Mouse (Mus musculus) lung, postnatal 25 days (tissue): ENCODE measurements around the gene Htatip2.

Source experiments
- DNase-seq: peaks from one replicate; pipeline ENCODE4 v3.0.0; 2022; ENCODE audit warnings: low spot score

Htatip2 gene

DNA sequence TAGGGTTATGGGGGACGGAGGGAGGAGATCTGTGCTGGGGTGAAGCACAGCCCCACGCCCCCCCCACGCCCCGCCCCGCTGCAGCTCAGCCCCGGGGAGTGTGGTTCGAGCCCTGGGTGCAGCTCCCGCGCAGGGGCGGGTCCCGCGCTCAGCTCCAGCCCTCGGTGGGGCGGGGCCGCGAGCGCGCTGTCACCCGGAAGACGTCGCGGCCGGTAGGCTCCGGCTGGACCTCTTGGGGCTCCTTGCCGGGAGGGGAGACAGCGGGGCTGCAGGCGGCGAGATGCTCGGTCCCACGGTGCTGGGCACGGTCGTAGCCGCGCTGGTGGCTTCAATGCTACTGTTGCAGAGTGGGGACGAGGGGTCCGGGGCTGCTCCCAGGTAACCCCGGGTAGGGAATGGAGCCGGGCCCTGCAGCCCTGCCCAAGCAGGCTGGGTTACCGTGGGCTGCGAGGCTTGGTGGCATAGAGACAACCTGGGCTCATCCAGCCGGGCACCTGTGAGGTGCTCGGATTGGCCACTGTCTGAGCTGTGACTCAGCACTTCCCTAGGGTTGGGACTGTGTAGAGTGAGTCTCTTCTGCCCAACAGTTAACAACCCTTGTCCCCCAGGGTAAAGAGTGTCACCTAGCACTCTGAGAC, at the start of gene Htatip2:
Gene Htatip2 (plus strand): TSS at position 182 of the 638 bp plus-strand sequence.
- DNase-seq: peak; percentile 46

DNA sequence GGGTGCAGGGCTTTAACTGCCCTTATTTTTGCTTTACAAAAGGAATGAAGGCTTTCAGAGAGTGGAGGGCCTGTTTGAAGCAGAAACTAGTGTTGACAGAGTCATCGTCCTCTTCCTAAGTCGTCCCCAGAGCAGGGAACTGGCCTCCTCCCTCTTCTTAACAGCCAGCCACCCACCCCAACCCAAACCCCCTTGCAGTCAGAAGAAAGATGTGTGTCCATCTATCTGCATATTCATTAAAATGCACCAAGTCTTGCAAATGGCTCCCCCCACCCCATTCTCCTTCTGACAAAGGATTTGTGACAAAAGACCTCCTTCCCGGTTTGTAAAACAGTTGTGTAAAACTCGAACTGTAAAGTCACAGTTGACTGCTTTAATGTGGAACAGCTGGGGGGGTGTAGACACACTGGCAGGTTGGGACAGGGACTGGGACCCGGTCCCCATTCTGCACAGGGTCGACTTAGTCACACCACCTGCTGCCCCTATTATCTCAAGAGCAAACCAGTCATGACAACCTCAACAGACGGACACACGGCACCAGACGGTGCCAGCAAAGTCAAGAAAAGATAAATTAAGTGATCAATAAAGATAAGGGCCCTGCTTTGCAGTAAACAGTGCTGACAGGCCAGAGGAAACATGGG, 49.4 kb upstream of the Htatip2 start:
- no peak for DNase-seq

DNA sequence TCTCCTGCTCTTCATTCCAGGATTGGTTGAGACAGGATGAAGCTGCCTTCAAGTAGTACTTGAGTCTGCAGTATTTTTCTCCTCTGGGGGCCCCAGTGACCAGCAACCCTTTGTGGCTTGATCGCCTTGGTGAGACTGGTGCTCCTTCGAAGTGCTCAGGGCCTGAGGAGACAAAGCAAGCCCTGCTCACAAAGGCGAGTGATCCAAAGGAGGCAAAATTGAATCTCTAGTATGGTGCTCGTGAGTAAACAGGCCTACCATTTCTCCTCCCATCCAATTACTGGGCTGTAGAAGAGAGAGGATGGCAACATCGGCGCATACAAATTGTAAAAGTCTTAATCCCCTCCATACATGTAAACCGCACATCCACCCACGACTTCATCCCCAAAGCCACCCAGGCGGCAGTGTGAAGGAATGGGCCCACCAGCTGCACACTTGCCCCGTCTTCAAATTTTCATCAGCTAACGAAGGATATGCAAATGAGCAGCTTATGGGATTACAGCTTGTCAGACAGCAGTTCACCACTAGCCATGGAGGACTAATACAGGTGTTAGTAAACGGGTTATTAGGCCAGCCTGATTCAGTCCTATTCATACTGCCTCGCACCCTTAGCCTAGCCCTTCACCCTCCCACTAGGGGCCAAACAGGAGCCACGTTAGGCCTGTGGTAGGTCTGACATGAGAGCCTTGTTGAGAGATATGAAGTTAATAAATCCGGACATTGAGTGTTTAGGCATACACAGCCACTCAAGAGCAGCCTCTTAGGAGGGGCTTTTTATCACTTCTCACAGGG, 40.8 kb upstream of the Htatip2 start:
- DNase-seq: no peak

DNA sequence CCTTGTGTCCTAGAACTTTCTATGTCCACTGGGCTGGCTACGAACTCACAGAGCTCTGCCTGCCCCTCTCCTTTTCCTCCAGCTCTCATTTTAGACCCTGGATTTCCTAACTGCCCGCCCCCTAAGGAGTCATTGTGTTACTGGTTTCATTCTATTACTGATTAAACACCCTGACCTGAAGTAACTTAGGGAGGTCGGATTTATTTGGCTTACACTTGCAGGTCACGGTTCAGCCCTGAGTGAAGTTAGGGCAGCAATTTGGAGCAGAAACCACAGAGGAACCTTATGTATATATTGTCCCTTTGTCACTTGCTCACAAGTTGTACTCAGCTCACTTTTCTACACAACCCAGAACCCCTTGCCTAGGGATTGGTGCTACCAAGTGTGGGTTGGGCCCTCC, 24.6 kb upstream of the Htatip2 start:
- DNase-seq: no peak

DNA sequence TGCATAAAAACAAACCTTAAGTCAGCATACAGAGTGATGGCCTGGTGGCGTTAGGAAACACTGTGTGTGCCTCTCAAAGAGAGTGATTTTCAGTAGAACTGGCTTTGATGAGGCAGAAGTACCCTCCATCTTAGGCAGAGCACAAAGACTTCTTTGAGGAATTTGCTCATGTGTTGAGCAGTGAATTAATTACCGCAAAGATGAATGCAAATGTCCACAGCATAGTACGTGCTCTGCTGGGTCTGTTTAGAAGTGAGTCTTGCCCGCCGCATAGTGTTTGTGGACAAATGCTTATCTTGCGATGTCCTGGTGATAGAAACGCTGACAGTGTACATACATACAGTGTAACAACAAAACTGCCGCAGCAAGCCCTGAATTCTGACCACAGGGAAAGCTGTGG, 19.5 kb upstream of the Htatip2 start:
- DNase-seq: no peak

DNA sequence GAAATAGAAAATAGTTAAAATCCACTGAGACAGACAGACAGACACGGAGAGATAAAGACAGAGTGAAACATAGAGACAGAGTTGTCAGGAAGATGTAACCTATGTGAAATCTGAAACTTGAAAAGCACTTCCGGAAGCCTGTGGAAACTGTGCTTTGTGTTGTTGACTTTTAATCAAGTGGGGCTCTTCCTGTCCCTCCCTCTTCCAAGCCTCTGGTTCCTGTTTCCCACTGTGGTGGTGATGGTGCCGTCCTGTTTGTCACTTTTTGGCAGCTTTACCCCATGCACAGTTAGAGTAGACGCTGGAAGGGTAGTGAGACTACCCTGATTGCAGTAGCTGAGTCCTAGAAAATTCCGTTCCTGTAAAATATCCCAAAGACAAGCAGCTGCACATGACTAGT, 17.4 kb upstream of the Htatip2 start:
- peak; percentile 14 for DNase-seq

DNA sequence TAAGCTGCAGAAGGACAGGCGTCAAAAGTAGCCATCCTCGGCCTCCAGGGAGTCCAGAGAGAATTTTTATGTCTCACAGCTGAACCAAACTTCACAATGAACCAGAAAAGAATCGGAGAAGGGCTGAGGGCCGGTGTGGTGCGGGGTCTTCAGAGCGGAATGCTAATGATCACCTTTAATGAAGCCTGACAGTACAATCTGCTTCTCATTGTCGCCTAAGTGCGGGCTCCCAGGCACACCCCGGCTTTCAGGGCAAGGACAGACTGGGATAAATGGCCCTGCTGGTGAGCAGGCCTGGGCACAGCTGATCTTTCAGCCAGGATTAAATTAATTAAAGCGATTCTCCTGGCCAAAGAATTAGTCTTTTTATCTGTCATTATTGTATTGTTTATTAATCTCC, 17.0 kb upstream of the Htatip2 start:
- DNase-seq: no peak

DNA sequence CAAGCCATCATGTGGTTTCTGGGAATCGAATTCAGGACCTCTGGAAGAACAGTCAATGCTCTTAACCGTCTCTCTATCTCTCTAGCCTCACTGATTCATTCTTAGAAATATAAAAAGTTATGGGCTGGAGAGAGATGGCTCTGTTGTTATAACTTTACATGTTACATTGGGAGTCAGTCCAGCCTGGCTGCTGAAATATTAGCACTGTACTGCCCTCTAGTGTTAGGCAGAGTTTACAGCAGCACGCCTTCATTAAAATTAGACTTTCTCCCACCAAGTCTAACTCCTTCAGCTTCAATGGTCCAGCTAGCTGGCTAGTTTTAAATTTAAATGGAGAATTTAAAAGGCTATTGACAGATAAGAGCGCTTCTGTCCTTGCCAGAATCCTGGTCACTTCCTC, 7.8 kb upstream of the Htatip2 start:
- DNase-seq: peak; percentile 46

DNA sequence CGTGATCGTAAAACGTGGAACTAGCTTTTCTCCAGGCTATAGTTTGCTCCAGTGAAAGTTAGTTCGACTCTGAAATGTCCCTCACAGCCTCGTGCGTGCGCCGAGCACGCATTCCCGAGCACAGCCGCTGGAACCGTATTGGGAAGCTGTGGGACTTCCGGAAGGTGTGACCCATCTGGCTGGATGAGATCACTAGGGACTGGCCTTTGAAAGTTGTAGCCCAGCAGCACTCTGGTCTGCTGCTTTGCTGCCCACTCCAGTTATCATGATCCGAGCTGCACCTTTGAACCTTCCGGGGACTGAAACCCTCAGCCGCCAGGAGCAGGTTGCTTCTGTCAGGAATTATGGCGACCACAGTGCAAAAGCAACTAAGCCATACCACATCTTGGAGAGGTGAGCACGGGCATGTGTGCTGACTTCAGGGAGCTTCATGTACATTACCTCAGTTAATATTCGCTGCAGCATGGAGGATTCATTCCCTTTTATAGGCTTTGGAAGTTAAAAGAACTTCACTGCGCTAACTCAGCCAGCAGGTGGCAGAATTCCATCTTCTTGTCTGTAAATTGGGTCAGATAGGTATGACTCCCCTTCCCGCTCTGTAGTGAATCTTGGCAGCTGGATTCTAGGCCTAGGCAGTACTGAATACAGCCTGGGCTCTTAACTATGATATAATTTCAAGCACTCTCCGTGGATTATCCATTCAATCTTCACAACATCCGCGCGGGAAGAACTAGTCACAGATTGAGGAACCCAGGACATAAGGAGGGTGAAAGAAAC, 6.0 kb upstream of the Htatip2 start:
- peak; percentile 32 for DNase-seq

DNA sequence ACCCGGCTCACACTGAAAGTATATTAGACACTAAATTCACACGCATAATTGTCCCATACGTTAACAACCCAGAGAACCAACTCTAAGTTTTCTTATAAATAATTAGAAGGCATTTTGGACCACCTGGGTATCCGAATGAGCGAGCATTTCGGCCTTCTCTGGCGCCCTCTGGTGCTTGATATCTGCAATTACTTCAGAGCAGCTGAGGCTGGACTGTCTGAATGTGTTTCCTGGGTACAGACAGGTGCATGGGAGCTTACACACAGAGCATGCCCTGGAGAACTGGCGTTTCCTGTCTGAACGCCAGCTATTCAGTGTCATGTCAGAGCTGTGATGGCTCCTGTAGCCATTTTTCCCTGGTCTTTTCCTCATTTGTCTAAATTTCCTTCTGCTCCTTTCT, 4.1 kb upstream of the Htatip2 start:
- DNase-seq: peak; percentile 60

DNA sequence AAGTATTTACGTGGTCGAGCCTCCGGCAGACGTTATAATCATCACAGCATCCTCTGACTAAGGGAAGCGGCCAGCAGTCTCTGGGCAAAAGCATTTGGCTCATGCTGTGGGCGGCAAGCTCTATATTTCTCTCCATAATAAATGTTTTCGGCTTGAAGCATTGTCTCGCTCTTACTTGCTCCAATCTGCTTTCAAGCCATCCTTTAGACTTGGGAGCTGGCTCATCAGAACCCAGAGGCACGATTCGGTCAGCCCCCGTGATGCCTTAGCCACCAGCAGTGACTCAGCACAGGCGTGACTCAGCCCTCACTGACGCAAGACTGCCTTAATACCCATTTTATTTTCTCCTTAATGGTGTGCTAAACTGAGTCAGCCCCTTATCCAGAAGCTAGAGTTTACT, 3.7 kb downstream of the Htatip2 start:
- DNase-seq: no peak

DNA sequence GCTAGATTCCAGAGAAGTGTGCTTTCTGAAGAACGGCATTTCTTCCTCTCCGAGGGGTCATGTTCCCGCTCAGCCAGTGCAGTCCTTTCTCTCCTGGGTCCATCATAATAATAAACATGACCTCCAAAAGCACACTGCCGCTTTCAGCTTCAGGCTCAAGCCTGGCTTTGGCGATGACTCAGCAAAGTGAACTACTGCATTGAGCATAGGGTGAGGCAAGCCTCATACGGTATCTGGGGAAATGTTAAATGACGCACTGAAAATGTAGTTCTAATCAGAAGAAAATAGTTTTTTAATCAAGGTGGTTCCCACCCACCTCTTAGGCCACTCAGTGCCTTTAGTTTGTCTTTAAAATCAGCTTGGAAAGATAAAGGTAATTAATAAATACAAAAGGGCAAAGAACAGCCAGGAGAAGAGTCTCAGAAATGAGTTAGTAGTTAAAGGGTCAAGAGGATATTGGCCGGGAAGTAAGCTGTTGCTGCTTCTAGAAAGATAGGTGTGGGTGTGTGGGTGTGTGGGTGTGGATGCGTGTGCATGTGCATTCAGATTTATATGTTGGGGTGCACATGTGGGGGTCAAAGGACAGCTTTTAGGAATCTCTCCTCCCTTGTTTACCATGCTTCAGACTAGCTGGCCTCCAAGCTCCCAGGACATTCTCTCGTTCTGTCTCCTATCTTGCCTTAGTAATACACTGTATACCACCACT, 5.2 kb downstream of the Htatip2 start:
- no peak for DNase-seq

DNA sequence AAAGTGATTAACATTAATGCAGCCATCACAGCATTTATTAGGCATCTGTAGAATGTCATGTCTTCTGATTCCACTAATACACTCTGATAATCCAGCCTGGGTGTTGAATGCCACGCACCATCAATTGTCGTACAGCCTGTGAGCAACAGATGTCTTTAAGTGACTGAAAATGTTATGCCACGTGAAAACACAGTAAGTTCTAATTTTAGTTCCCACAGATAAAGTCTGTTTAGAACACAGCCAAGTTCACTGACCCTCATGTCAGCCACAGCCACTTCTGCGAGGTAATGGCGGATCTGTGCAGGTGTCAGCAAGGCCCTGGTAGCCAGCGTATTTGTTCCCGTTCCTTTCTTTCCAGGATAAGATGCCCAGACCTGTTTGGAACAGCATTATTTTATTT, 7.3 kb downstream of the Htatip2 start:
- DNase-seq: no peak

DNA sequence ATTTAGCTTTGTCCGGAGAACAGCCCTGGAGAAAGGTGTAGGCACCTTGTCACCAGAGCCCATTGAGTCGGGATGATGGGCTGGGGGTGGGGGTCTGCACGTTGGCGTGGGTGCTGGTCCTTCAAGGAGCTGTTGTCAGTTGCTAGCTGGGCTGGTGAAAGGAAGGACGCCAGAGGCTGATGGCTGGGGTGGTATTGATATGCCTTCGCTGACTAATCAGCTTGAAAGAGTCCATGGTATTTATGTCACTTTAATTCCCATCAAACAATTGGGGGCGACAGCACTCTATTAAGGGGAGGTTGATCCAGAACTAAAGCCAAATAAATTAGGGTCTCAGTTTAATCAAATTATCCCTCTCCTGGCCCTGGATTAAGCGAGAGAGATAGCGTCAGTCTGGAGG, 9.6 kb downstream of the Htatip2 start:
- DNase-seq: no peak

DNA sequence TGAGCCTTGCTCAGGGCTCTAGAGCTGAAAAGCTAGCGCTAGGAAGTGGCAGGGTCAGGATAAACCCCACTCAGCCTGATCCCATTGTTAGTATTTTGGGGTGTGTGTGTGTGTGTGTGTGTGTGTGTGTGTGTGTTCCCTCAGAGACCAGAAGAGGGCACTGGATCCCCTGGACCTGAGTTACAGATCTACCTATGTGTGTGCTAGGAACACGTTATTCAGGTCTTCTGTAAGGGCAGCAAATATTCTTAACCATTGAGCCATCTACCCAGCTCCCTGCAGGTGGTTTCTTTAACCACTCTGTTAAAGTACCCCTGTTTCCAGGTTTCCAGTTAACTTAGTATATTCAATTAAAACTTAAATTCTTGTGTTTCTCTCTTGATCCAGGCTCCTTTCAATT, 15.5 kb downstream of the Htatip2 start:
- no peak for DNase-seq

DNA sequence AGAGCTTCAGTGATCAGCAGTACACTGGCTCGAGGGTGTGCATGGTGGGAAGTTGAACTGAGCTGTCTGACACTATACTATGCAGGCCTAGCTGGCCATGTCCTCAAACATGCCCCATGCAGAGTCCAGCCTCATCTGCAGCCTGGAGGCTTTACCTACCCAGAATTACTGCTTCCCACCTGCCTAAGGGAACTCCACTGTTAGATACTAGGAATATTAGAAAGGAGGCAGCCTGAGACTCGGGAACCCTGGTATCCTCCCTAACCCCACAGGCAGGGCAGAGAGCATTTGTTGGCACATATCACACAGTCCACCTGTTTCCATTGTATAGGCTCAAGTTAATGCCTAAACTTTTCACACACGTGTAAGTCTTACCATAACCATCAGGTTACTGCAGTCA, 18.7 kb downstream of the Htatip2 start:
- DNase-seq: no peak

DNA sequence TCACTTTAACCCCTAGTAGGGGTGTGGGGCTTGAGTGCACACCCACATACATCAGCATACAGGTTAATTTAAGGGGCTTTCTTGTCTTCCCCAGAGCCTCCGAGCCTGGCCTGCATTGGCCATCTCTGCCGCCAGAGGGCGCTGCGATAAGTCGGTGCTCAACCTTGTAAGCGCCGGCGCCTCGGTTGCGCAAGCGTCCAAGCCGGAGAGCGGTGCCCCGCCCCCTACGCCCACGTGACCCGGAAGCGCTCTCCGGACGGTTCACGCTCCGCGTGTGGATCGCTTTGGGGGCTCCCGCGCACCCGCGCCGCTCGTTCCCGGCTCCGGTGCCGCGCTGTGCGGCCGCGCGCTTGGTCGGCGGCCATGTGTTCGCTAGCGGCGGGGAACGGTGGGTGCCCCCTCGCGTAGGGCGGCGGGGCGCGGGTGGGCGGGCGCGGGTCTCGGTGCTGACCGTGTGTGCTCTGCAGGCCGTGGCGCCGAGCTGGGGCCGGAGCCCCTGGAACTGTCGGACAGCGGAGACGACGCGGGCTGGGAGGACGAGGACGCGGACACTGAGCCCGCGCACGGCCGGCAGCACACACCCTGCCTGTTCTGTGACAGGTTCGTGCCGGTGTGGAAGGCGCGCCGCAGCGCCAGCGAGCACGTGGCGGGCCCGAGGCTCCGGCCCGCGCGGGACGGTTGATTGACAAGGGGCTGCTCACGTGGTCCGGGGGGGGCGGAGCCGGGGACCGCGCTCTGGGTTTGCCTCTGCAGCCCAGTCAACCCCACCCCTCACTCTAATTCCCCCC, 19.4 kb downstream of the Htatip2 start, which contains the start of gene Prmt3:
Gene Prmt3 (plus strand): TSS at position 233 of the 788 bp plus-strand sequence.
- peak; percentile 96 for DNase-seq

DNA sequence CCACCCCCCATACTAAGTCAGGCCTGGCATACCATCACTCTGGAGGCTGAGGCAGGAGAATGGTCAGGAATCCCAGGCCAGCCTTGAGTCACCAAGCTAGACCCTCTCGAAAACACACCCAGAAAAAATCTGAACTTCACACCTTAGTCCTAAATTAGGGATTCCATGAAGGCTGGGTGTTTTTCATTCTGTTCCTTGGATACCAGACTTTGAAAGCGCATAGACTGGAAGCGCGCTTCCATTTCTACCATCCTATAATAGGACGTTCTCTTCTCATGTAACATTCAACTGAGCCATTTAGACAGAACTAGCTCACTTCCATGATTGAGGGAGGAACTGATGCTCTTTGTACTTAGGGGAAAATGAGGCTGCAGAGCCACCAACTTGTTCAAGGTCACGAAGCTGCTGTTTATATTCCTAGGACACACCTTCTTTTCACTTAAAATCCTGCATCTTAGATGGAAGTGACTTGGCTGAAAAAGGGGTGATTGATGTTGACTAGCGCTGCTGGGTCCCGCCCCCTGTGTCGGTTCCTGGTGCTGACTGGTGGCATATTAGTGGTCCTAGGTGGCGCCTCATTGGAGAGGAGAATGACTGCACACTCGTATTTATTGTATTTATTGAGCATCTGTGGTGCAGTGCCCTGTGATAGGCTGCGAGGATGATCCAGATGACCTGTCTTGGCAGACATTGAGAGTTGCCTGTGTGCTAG, 20.1 kb downstream of the Htatip2 start:
- DNase-seq: no peak

DNA sequence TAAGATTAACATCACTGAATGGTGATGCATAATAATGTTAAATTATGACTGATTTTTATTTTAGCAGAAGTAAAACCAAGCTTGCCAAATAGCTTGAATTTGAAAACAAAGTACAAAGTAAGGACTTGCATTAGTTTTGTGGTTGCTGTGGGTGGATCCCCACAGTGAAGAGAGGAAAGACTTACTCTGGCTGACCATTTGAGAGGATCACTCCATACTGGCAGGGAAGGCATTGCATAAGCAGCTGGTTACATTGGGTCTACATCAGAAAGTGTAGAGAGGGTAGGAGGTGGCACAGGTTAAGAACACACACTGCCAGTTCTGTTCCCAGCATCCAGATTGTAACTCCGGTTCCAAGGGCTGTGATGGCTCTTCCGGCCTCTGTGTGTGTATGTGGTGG, 24.1 kb downstream of the Htatip2 start:
- DNase-seq: no peak

DNA sequence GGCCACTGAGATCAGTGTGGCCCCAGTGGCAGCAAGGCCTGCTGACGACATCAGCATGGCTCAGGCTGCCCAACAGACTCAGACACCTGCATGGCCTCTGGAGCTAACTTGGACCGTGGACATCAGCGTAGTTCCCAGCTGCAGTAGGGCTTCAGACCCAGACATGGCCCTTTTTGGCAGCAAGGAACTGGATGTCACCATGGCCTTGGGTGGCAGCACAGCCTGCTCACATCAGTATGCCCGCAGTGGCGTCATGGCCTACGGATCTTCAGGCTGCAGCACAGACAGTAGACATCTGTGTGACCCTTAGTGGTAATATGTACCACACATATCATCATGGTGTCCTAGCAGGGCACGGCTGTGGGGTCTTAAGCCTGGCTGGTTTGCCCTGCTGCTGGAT, 26.2 kb downstream of the Htatip2 start:
- DNase-seq: no peak
